Mouse (Mus musculus) layer of hippocampus, postnatal 25 days (tissue): Measurements from ENCODE around the gene Oas1d. TPM values are rescaled to one million over a fixed set of nuclear protein-coding genes. Genes with fewer than 3 reads are reported as not detected.

Experiments
- DNase-seq, 2 experiments: peaks; one replicate each; pipeline ENCODE4 v3.0.0; 2022; ENCODE audit warnings: mixed read lengths in 2 of 2, low spot score in 1 of 2; ENCODE audit errors: extremely low spot score in 1 of 2
- total RNA-seq, 2 experiments: library from RNA; stranded (reverse); gene quantifications; 2 replicates each; pipeline ENCODE4 v1.2.3; 2021

The Oas1d gene
- total RNA-seq, 2 experiments from 2014 or later = not detected

GRCm38 (mm10) chr5:120967355-120968133, 53.2 kb downstream of the Oas1d start:
- DNase-seq = no peak

- DNase-seq = no peak
These were observed 53.8 kb downstream of the Oas1d start for GRCm38 (mm10) chr5:120968134-120968532.

GRCm38 (mm10) chr5:120968799-120969198, 54.5 kb downstream of the Oas1d start:
- no peak for DNase-seq

GRCm38 (mm10) chr5:120969703-120970102, 55.4 kb downstream of the Oas1d start:
- peak in 1 of 2 experiments; percentile 47 for DNase-seq

Other genes with a start within 250 kb of the Oas1d start
- 10 to 100 TPM; 67.2 to 78.5 TPM for gene Dtx1, start 202.6 kb upstream of the Oas1d start, total RNA-seq
- under 1 TPM in 1 of 2 experiments, not detected in 1; 0.10 TPM for gene Oas2, start 164.7 kb upstream of the Oas1d start, total RNA-seq
- not detected for gene Oas3, start 136.9 kb upstream of the Oas1d start, total RNA-seq
- gene Oas1e, start 119.0 kb upstream of the Oas1d start, total RNA-seq = not detected
- gene Oas1c, start 102.0 kb upstream of the Oas1d start, total RNA-seq = 1 to 10 TPM in 1 of 2 experiments, under 1 TPM in 1; 0.81 to 1.3 TPM
- not detected for gene Oas1f, start 67.2 kb upstream of the Oas1d start, total RNA-seq
- gene Oas1h, start 53.1 kb upstream of the Oas1d start, total RNA-seq = not detected
- not detected for gene Oas1g, start 26.9 kb upstream of the Oas1d start, total RNA-seq
- under 1 TPM; 0.26 to 0.27 TPM for gene Oas1a, start 7.0 kb upstream of the Oas1d start, total RNA-seq
- gene Rph3a, start 95.6 kb downstream of the Oas1d start, total RNA-seq = 100 to 1,000 TPM; 203 to 233 TPM